In the genomic region with DNA sequence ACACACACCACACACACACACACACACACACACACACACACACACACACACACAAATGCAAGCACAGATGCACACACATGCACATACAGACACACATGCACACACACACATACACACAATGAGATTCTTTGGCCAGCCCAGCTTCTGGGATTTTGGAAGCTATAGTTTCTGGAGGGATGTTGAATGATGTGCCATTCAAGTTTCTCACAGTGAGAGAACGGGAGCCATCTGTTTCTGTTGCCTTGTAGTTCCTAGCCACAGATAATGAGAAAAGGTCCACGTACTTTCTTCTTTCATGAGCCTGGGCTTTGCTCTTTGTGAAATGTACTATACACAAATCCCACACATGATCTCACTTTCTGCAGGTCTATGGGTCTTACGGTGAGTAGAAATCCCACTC, we compare ENCODE assay signal across 27 mouse cellular contexts.
"Had no signal": no experiment of that assay in that cellular context is flagged by ENCODE, and none has a peak within 500 bp of the region (broad histone marks: within the 10 kb centered on the region; RNA-seq: fewer than 3 reads in every experiment).

No protein-coding gene starts in this region.

- ATAC-seq: hindbrain, embryonic 16.5 days; intestine, embryonic 16.5 days had no signal

- DNase-seq: gastrocnemius, postnatal 14 days; gastrocnemius, postnatal 36 days; heart, adult 11 months; heart, adult 2 months; heart, postnatal 14 days; heart, postnatal 36 days; kidney, adult 11 months; kidney, adult 2 months; kidney, adult 9 months; kidney, postnatal 14 days; kidney, postnatal 36 days; liver; liver, embryonic 13.5 days had no signal

- H3K4me1 ChIP-seq: heart, embryonic 13.5 days; heart, embryonic 15.5 days; kidney, embryonic 15.5 days; liver, embryonic 13.5 days; liver, embryonic 15.5 days had no signal

- H3K9ac ChIP-seq: heart, embryonic 13.5 days; heart, embryonic 15.5 days; hindbrain, embryonic 13.5 days; kidney, embryonic 15.5 days; limb, embryonic 12.5 days; liver, embryonic 13.5 days; liver, embryonic 15.5 days had no signal

- H3K36me3 ChIP-seq: heart, embryonic 13.5 days; heart, embryonic 15.5 days; hindbrain, embryonic 13.5 days; kidney, embryonic 15.5 days; limb, embryonic 10.5 days; limb, embryonic 12.5 days; liver, embryonic 13.5 days; liver, embryonic 15.5 days had no signal

- H3K4me2 ChIP-seq: heart, embryonic 11.5 days; heart, embryonic 13.5 days; heart, embryonic 15.5 days; hindbrain, embryonic 13.5 days; kidney, embryonic 15.5 days; limb, embryonic 12.5 days; liver, embryonic 11.5 days; liver, embryonic 13.5 days; liver, embryonic 15.5 days had no signal

- H3K9me3 ChIP-seq: heart, embryonic 15.5 days; hindbrain, embryonic 13.5 days; kidney, embryonic 15.5 days; limb, embryonic 10.5 days; limb, embryonic 12.5 days; liver, embryonic 13.5 days; liver, embryonic 15.5 days had no signal

- H3K27me3 ChIP-seq: heart, embryonic 13.5 days; heart, embryonic 15.5 days; hindbrain, embryonic 13.5 days; kidney, embryonic 15.5 days; limb, embryonic 12.5 days; liver, embryonic 13.5 days; liver, embryonic 15.5 days had no signal

- H3K4me3 ChIP-seq: heart, adult 2 months; heart, embryonic 13.5 days; heart, embryonic 15.5 days; hindbrain, embryonic 13.5 days; kidney, embryonic 15.5 days; layer of hippocampus, adult 2 months; left cerebral cortex, adult 2 months; limb, embryonic 10.5 days; limb, embryonic 12.5 days; liver, embryonic 13.5 days; liver, embryonic 15.5 days had no signal

- H3K27ac ChIP-seq: heart, adult 2 months; heart, embryonic 13.5 days; heart, embryonic 15.5 days; hindbrain, embryonic 13.5 days; kidney, embryonic 15.5 days; kidney, postnatal 0 days; layer of hippocampus, adult 2 months; left cerebral cortex, adult 2 months; limb, embryonic 10.5 days; limb, embryonic 12.5 days; liver, embryonic 13.5 days; liver, embryonic 15.5 days had no signal
